Comparison of ENCODE assay signal across 8 mouse cellular contexts in genomic region chr5:31614339-31615025, GRCm38 (mm10). TPM values are rescaled to one million over a fixed set of nuclear protein-coding genes. Genes with fewer than 3 reads are reported as not detected.
DNase-seq lines count a peak whose midpoint lies in the region; ATAC-seq lines count a peak whose summit lies in the region.

No protein-coding gene starts in this region.

- no peaks in the 10 kb centered on the region for H3K27me3 ChIP-seq in forebrain, embryonic 16.5 days (replicated peaks; ENCODE audit: control insufficient read depth, insufficient read depth, low read length)
- no peaks in the 10 kb centered on the region for H3K27me3 ChIP-seq in liver, embryonic 16.5 days (ENCODE audit: control insufficient read depth, insufficient read depth, low read depth, low read length)
- H3K27me3 ChIP-seq in stomach, embryonic 15.5 days (replicated peaks): no peaks in the 10 kb centered on the region

- H3K4me2 ChIP-seq in forebrain, embryonic 16.5 days (ENCODE audit: low read length): peak overlapping the region; percentile 67
- H3K4me2 ChIP-seq in liver, embryonic 16.5 days (ENCODE audit: low read depth, low read length): peak overlapping the region; percentile 67
- peak overlapping the region; percentile 60 for H3K4me2 ChIP-seq in stomach, embryonic 15.5 days

- no peaks in the 10 kb centered on the region for H3K9me3 ChIP-seq in forebrain, embryonic 16.5 days (ENCODE audit: control insufficient read depth, low read length)
- H3K9me3 ChIP-seq in liver, embryonic 16.5 days (replicated peaks; ENCODE audit: control insufficient read depth, low read length): no peaks in the 10 kb centered on the region
- no peaks in the 10 kb centered on the region for H3K9me3 ChIP-seq in stomach, embryonic 15.5 days

- H3K27ac ChIP-seq in forebrain, embryonic 16.5 days (ENCODE audit: low read length): no peak overlapping the region
- peak overlapping the region; percentile 95 for H3K27ac ChIP-seq in liver, embryonic 16.5 days (ENCODE audit: low read length)
- H3K27ac ChIP-seq in stomach, embryonic 15.5 days: peak overlapping the region; percentile 96

- H3K9ac ChIP-seq in forebrain, embryonic 16.5 days (replicated peaks; ENCODE audit: low read depth, low read length): peak overlapping the region; percentile 62
- peak overlapping the region; percentile 85 for H3K9ac ChIP-seq in liver, embryonic 16.5 days (ENCODE audit: low read depth, low read length)
- peak overlapping the region; percentile 71; the same call in 1 of the 2 replicates for H3K9ac ChIP-seq in stomach, embryonic 15.5 days

- H3K4me1 ChIP-seq in forebrain, embryonic 16.5 days (replicated peaks; ENCODE audit: control insufficient read depth, insufficient read depth, low read length): peaks cover 7% of the 10 kb centered on the region
- peaks cover 8% of the 10 kb centered on the region for H3K4me1 ChIP-seq in liver, embryonic 16.5 days (ENCODE audit: control insufficient read depth, low read depth, low read length)
- peaks cover 7% of the 10 kb centered on the region for H3K4me1 ChIP-seq in stomach, embryonic 15.5 days

- ATAC-seq in CD4-positive, CD25-positive, alpha-beta regulatory T cell, adult 4 months: peak; percentile 58
- ATAC-seq in forebrain, embryonic 16.5 days: no peak
- ATAC-seq in liver, embryonic 16.5 days (ENCODE audit: low read depth): no peak
- ATAC-seq in stomach, embryonic 15.5 days (ENCODE audit: insufficient read depth, low FRiP score, low read depth): no peak

- H3K4me3 ChIP-seq in forebrain, embryonic 16.5 days (replicated peaks; ENCODE audit: low read length): peak overlapping the region; percentile 61
- H3K4me3 ChIP-seq in liver, embryonic 16.5 days (ENCODE audit: low read depth, low read length): peak overlapping the region; percentile 89
- peak overlapping the region; percentile 90 for H3K4me3 ChIP-seq in stomach, embryonic 15.5 days (replicated peaks)

- WGBS in forebrain, embryonic 16.5 days: 49% methylated on average over 6 of the region's 6 CpGs
- WGBS in liver, embryonic 16.5 days (ENCODE audit: insufficient replicate concordance): 10% methylated on average over 6 of the region's 6 CpGs
- 52% methylated on average over 6 of the region's 6 CpGs for WGBS in stomach, embryonic 15.5 days

- peak; percentile 50 for DNase-seq in A20 (ENCODE audit: low read depth, low spot score)
- no peak for DNase-seq in layer of hippocampus, adult 9-10 months (ENCODE audit: low spot score)
- DNase-seq in layer of hippocampus, adult 18-20 months (ENCODE audit: low spot score in 2 of 2): no peak
- DNase-seq in adrenal gland, postnatal 36 days: no peak

- no peaks in the 10 kb centered on the region; the same call in 1 of the 2 replicates for H3K36me3 ChIP-seq in forebrain, embryonic 16.5 days (ENCODE audit: control insufficient read depth, insufficient read depth)
- peaks cover 17% of the 10 kb centered on the region for H3K36me3 ChIP-seq in liver, embryonic 16.5 days (ENCODE audit: control insufficient read depth, insufficient read depth)
- peaks cover 12% of the 10 kb centered on the region; the same call in 1 of the 2 replicates for H3K36me3 ChIP-seq in stomach, embryonic 15.5 days

RNA-seq across cellular contexts. Expression of gene Mrpl33, which starts 17.7 kb away (rescaled TPM):
- polyA plus RNA-seq in CD4-positive, CD25-positive, alpha-beta regulatory T cell, adult 4 months (2017; shearing (Covaris generic)): 100 to 1,000 TPM; 231 to 312 TPM
- 196 and 213 TPM in 2 replicates for polyA plus RNA-seq in forebrain, embryonic 16.5 days (2015; fragmentation: Nextera tagmentation; extraction: Ambion mirVana)
- polyA plus RNA-seq in liver, embryonic 16.5 days (2015; fragmentation: Nextera tagmentation; extraction: Ambion mirVana): 141 and 152 TPM in 2 replicates
- 309 and 347 TPM in 2 replicates for polyA plus RNA-seq in stomach, embryonic 15.5 days (2015; fragmentation: Nextera tagmentation; extraction: Ambion mirVana)
- 10 to 100 TPM; 84.8 to 90.4 TPM for total RNA-seq in layer of hippocampus, adult 18-20 months (2021)
- 100 to 1,000 TPM; 292 to 420 TPM for total RNA-seq in adrenal gland, postnatal 36 days (2021)
